Mouse (Mus musculus) lung, adult 2 months (tissue): ENCODE data around the gene Duox1.

Experiments
- CTCF ChIP-seq: fragments of 200-500 bp; IDR thresholded peaks from 2 replicates; pipeline ENCODE4 v1.5.1; 2011; ENCODE audit warnings: mild to moderate bottlenecking, low read length, control low read depth; ENCODE audit not compliant: insufficient read depth
- POLR2A ChIP-seq: fragments of 200-500 bp; IDR thresholded peaks from 2 replicates; pipeline ENCODE4 v1.6.1; 2011; ENCODE audit warnings: low read depth, mild to moderate bottlenecking, control low read depth, low read length, borderline replicate concordance; ENCODE audit errors: extremely low read depth

- TF ChIP-seq POLR2A (no peak), CTCF (no peak)
Observed at GRCm38 (mm10) chr2:122356187-122356586, 40.7 kb downstream of the Duox1 start.
